Mouse (Mus musculus) kidney, adult 2 months (tissue): ENCODE data around the gene Slc39a11.

Experiments
- CTCF ChIP-seq: fragments of 200-500 bp; conservative IDR thresholded peaks from 2 replicates; pipeline ENCODE4 v1.5.1; 2011; ENCODE audit warnings: low read depth, mild to moderate bottlenecking, control low read depth, low read length, moderate library complexity, mixed read lengths; ENCODE audit not compliant: insufficient read depth, insufficient read length
- POLR2A ChIP-seq: fragments of 200-500 bp; IDR thresholded peaks from one replicate; pipeline ENCODE4 v1.6.1; 2011; ENCODE audit warnings: low read depth, low read length, control low read depth

DNA sequence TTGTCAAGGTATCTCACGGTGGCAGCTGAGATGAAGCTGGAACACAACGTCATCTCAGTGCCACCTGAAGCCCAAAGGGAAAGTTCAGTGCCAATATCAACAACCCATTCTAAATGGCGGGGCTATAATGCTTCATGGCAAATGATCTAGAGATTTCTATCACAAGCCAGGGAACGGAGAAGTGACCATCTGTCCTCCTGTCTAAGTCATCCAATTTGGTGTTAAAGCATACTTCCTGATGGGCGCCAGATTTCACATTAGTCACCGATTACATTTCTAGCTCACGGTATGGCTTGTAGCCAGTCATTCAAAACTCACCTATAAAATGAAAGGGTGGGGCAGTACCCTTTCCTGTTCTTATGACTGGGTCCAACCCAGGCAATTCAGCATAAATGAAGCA is 435.1 kb downstream of the Slc39a11 start:
- TF ChIP-seq CTCF (no peak), POLR2A (no peak)
